Mouse (Mus musculus) layer of hippocampus, postnatal 14 days (tissue): ENCODE results near the gene Mss51. TPM values are rescaled to one million over a fixed set of nuclear protein-coding genes. Genes with fewer than 3 reads are reported as not detected.

Experiments used
- DNase-seq, 2 experiments: peaks; one replicate each; pipeline ENCODE4 v3.0.0; 2021 to 2022; ENCODE audit warnings: low spot score in 2 of 2, mixed read lengths in 1 of 2
- total RNA-seq, 2 experiments: library from RNA; stranded (reverse); gene quantifications; 2 replicates each; pipeline ENCODE4 v1.2.3; 2021

The Mss51 gene
- total RNA-seq, 2 experiments from 2014 or later: 1.0 to 1.8 TPM

GRCm38 (mm10) chr14:20452929-20453328, 43.8 kb downstream of the Mss51 start:
- DNase-seq: no peak

- peak; percentile 28 to 37 for DNase-seq
These were observed 44.9 kb downstream of the Mss51 start, which contains the start of gene Cfap70 for GRCm38 (mm10) chr14:20451765-20452331. TSS of gene Cfap70 (minus strand) at chr14:20452226.

- DNase-seq: peak; percentile 8 to 41
These were observed 45.4 kb downstream of the Mss51 start for GRCm38 (mm10) chr14:20451302-20451701.

GRCm38 (mm10) chr14:20447209-20447608, 49.5 kb downstream of the Mss51 start:
- DNase-seq: no peak

- no peak for DNase-seq
These were observed 54.4 kb downstream of the Mss51 start for GRCm38 (mm10) chr14:20442252-20442651.

GRCm38 (mm10) chr14:20436976-20437375, 59.7 kb downstream of the Mss51 start:
- no peak for DNase-seq

Other genes starting within 250 kb of the Mss51 start
- gene Kcnk16, start 227.7 kb downstream of the Mss51 start, total RNA-seq: not detected
- 10 to 100 TPM; 23.4 to 28.3 TPM for gene Nudt13, start 202.2 kb downstream of the Mss51 start, total RNA-seq
- 10 to 100 TPM; 27.9 to 32.8 TPM for gene Ecd, start 148.8 kb downstream of the Mss51 start, total RNA-seq
- gene Fam149b, start 148.7 kb downstream of the Mss51 start, total RNA-seq: 10 to 100 TPM; 44.3 to 45.5 TPM
- gene Dnajc9, start 108.0 kb downstream of the Mss51 start, total RNA-seq: 10 to 100 TPM; 21.9 to 22.4 TPM
- 10 to 100 TPM; 33.3 to 36.5 TPM for gene Mrps16, start 103.3 kb downstream of the Mss51 start, total RNA-seq
- gene Cfap70, start 44.7 kb downstream of the Mss51 start, total RNA-seq: 1 to 10 TPM in 1 of 2 experiments, under 1 TPM in 1; 0.67 to 1.8 TPM
- gene Anxa7, start 16.8 kb downstream of the Mss51 start, total RNA-seq: 10 to 100 TPM; 48.4 to 50.6 TPM
- gene Ppp3cb, start 49.7 kb upstream of the Mss51 start, total RNA-seq: 100 to 1,000 TPM; 373 to 392 TPM
- 10 to 100 TPM; 38.6 to 51.9 TPM for gene Usp54, start 144.2 kb upstream of the Mss51 start, total RNA-seq
- not detected for gene Myoz1, start 159.6 kb upstream of the Mss51 start, total RNA-seq
- under 1 TPM; 0.35 to 0.57 TPM for gene Synpo2l, start 171.5 kb upstream of the Mss51 start, total RNA-seq
- 100 to 1,000 TPM; 106 to 110 TPM for gene Sec24c, start 177.4 kb upstream of the Mss51 start, total RNA-seq
- 10 to 100 TPM; 18.2 to 18.5 TPM for gene Fut11, start 198.1 kb upstream of the Mss51 start, total RNA-seq
- gene Chchd1, start 206.1 kb upstream of the Mss51 start, total RNA-seq: 10 to 100 TPM; 48.4 to 51.8 TPM
- 100 to 1,000 TPM; 142 to 161 TPM for gene Zswim8, start 210.7 kb upstream of the Mss51 start, total RNA-seq
- 10 to 100 TPM; 14.3 to 18.1 TPM for gene Ndst2, start 237.7 kb upstream of the Mss51 start, total RNA-seq